Mouse (Mus musculus) limb, embryonic 13.5 days (tissue): ENCODE measurements around the gene Cars. TPM values are rescaled to one million over a fixed set of nuclear protein-coding genes. Genes with fewer than 3 reads are reported as not detected.

Source experiments
- microRNA-seq: library from miRNA; unstranded; fragments of <30 nt; microRNA quantifications from one replicate; pipeline ENCODE4, GENCODE M21; 2016
- polyA plus RNA-seq: library from polyadenylated mRNA; unstranded; fragments of >200 nt; fragmentation: Nextera tagmentation; extraction: Ambion mirVana; gene quantifications from 2 replicates; pipeline ENCODE4 v1.2.1, GENCODE M21; 2015

Cars gene
- polyA plus RNA-seq, 1 experiment from 2014 or later, result 62.8 TPM

Small RNA genes within 50 kb of the gene (microRNA-seq; reads per million reads assigned to microRNA genes)
- 0.52 reads per million for gene Mir7064

Other genes starting within 250 kb of the Cars start
- 1,335 and 1,388 TPM in 2 replicates for gene Cdkn1c, start 139.0 kb downstream of the Cars start, polyA plus RNA-seq
- gene Slc22a18, start 126.4 kb downstream of the Cars start, polyA plus RNA-seq, result 1.4 and 1.5 TPM in 2 replicates
- gene Phlda2, start 96.9 kb downstream of the Cars start, polyA plus RNA-seq, result 20.4 and 23.2 TPM in 2 replicates
- gene Nap1l4, start 51.0 kb downstream of the Cars start, polyA plus RNA-seq, result 281 and 285 TPM in 2 replicates
- 0.15 and 0.27 TPM in 2 replicates for gene Tnfrsf26, start 28.6 kb upstream of the Cars start, polyA plus RNA-seq
- 13.0 and 13.3 TPM in 2 replicates for gene Tnfrsf22, start 49.6 kb upstream of the Cars start, polyA plus RNA-seq
- 1.2 and 1.8 TPM in 2 replicates for gene Tnfrsf23, start 85.8 kb upstream of the Cars start, polyA plus RNA-seq
- gene Osbpl5, start 156.9 kb upstream of the Cars start, polyA plus RNA-seq, result 40.0 and 43.8 TPM in 2 replicates
- not detected in 2 replicates for gene Mrgprg, start 166.9 kb upstream of the Cars start, polyA plus RNA-seq
- gene Mrgpre, start 184.4 kb upstream of the Cars start, polyA plus RNA-seq, result 1.5 and 1.8 TPM in 2 replicates
- 7.5 and 7.6 TPM in 2 replicates for gene Nadsyn1, start 222.8 kb upstream of the Cars start, polyA plus RNA-seq
- gene Dhcr7, start 223.1 kb upstream of the Cars start, polyA plus RNA-seq, result 33.8 and 38.7 TPM in 2 replicates